Mouse (Mus musculus): ENCODE results near the gene Gm10401. TPM values are rescaled to one million over a fixed set of nuclear protein-coding genes. Genes with fewer than 3 reads are reported as not detected.

Gm10401 gene
- polyA plus RNA-seq (2015; fragmentation: Nextera tagmentation; extraction: Ambion mirVana) = 29.1 and 29.8 TPM in 2 replicates

GRCm38 (mm10) chr5:115098195-115098594 is at the start of gene Gm10401:
Gm10401 (minus strand) TSS chr5:115098295.

GRCm38 (mm10) chr5:115134234-115135165 is 36.4 kb upstream of the Gm10401 start, which contains the start of gene Unc119b:
Unc119b (minus strand) TSS chr5:115134975.

GRCm38 (mm10) chr5:115118961-115119570 is 21.0 kb upstream of the Gm10401 start, which contains the start of gene Acads:
Acads (minus strand) TSS chr5:115119346.

Other genes starting within 250 kb of the Gm10401 start
- gene 4930519G04Rik, start 244.6 kb downstream of the Gm10401 start, polyA plus RNA-seq (2015; fragmentation: Nextera tagmentation; extraction: Ambion mirVana) = not detected in 2 replicates
- gene Gm9936, start 239.6 kb downstream of the Gm10401 start, polyA plus RNA-seq (2015; fragmentation: Nextera tagmentation; extraction: Ambion mirVana) = 0.05 TPM in 1 of 2 replicates, not detected in the other
- gene Oasl2, start 201.4 kb downstream of the Gm10401 start, polyA plus RNA-seq (2015; fragmentation: Nextera tagmentation; extraction: Ambion mirVana) = 12.3 and 19.8 TPM in 2 replicates
- 1.3 and 1.9 TPM in 2 replicates for gene Oasl1, start 175.1 kb downstream of the Gm10401 start, polyA plus RNA-seq (2015; fragmentation: Nextera tagmentation; extraction: Ambion mirVana)
- 37.9 and 47.7 TPM in 2 replicates for gene 2210016L21Rik, start 156.1 kb downstream of the Gm10401 start, polyA plus RNA-seq (2015; fragmentation: Nextera tagmentation; extraction: Ambion mirVana)
- gene Hnf1a, start 127.2 kb downstream of the Gm10401 start, polyA plus RNA-seq (2015; fragmentation: Nextera tagmentation; extraction: Ambion mirVana) = 0.12 and 0.17 TPM in 2 replicates
- 18.3 and 20.3 TPM in 2 replicates for gene Sppl3, start 87.2 kb downstream of the Gm10401 start, polyA plus RNA-seq (2015; fragmentation: Nextera tagmentation; extraction: Ambion mirVana)
- 57.0 and 62.5 TPM in 2 replicates for gene Acads, start 21.1 kb upstream of the Gm10401 start, polyA plus RNA-seq (2015; fragmentation: Nextera tagmentation; extraction: Ambion mirVana)
- gene Unc119b, start 36.7 kb upstream of the Gm10401 start, polyA plus RNA-seq (2015; fragmentation: Nextera tagmentation; extraction: Ambion mirVana) = 15.0 and 15.1 TPM in 2 replicates
- 41.6 and 47.0 TPM in 2 replicates for gene Mlec, start 59.9 kb upstream of the Gm10401 start, polyA plus RNA-seq (2015; fragmentation: Nextera tagmentation; extraction: Ambion mirVana)
- 0.48 and 1.2 TPM in 2 replicates for gene Cabp1, start 96.1 kb upstream of the Gm10401 start, polyA plus RNA-seq (2015; fragmentation: Nextera tagmentation; extraction: Ambion mirVana)
- gene Pop5, start 137.5 kb upstream of the Gm10401 start, polyA plus RNA-seq (2015; fragmentation: Nextera tagmentation; extraction: Ambion mirVana) = 55.1 and 57.7 TPM in 2 replicates
- gene Rnf10, start 174.6 kb upstream of the Gm10401 start, polyA plus RNA-seq (2015; fragmentation: Nextera tagmentation; extraction: Ambion mirVana) = 118 and 129 TPM in 2 replicates
- 24.6 and 27.9 TPM in 2 replicates for gene Coq5, start 181.4 kb upstream of the Gm10401 start, polyA plus RNA-seq (2015; fragmentation: Nextera tagmentation; extraction: Ambion mirVana)
- gene Dynll1, start 202.7 kb upstream of the Gm10401 start, polyA plus RNA-seq (2015; fragmentation: Nextera tagmentation; extraction: Ambion mirVana) = 1,629 and 1,654 TPM in 2 replicates
- gene Srsf9, start 228.9 kb upstream of the Gm10401 start, polyA plus RNA-seq (2015; fragmentation: Nextera tagmentation; extraction: Ambion mirVana) = 119 and 134 TPM in 2 replicates
- 11.7 and 15.4 TPM in 2 replicates for gene Gatc, start 242.9 kb upstream of the Gm10401 start, polyA plus RNA-seq (2015; fragmentation: Nextera tagmentation; extraction: Ambion mirVana)
- gene Triap1, start 242.9 kb upstream of the Gm10401 start, polyA plus RNA-seq (2015; fragmentation: Nextera tagmentation; extraction: Ambion mirVana) = 57.1 TPM in 2 replicates